Mouse (Mus musculus) neural tube, embryonic 14.5 days (tissue): Measurements from ENCODE around the gene Mrc2. TPM values are rescaled to one million over a fixed set of nuclear protein-coding genes. Genes with fewer than 3 reads are reported as not detected.

Experiments
- ATAC-seq: fragments of 200-750 bp; cut with Nextera tagmentation; 2 replicates; pipeline ENCODE4 v1.8.0; 2017; ENCODE audit warnings: low read depth, mild to moderate bottlenecking, moderate TSS enrichment, moderate library complexity
- H3K27ac ChIP-seq: fragments of 300-500 bp; sonication (generic); 2 replicates; pipeline ENCODE4 v1.5.1; 2014; ENCODE audit warnings: low read depth, mild to moderate bottlenecking, control low read depth, low read length, moderate library complexity, mixed read lengths
- H3K27me3 ChIP-seq: fragments of 300-500 bp; sonication (generic); 2 replicates; pipeline ENCODE4 v1.6.1; 2014; ENCODE audit warnings: low read length; ENCODE audit not compliant: control insufficient read depth, insufficient read depth
- H3K36me3 ChIP-seq: fragments of 300-500 bp; sonication (generic); 2 replicates; pipeline ENCODE4 v1.6.1; 2014; ENCODE audit warnings: low read length, mixed read lengths; ENCODE audit not compliant: control insufficient read depth, insufficient read depth
- H3K4me1 ChIP-seq: fragments of 300-500 bp; sonication (generic); 2 replicates; pipeline ENCODE4 v1.6.1; 2014; ENCODE audit warnings: low read length; ENCODE audit not compliant: control insufficient read depth, insufficient read depth
- H3K4me2 ChIP-seq: fragments of 300-500 bp; sonication (generic); 2 replicates; pipeline ENCODE4 v1.6.1; 2014; ENCODE audit warnings: mild to moderate bottlenecking, low read depth, low read length, control low read depth
- H3K4me3 ChIP-seq: fragments of 300-500 bp; sonication (generic); 2 replicates; pipeline ENCODE4 v1.5.1; 2014; ENCODE audit warnings: low read depth, low read length, control low read depth, mixed read lengths
- H3K9ac ChIP-seq: fragments of 300-500 bp; sonication (generic); replicated peaks from 2 replicates; pipeline ENCODE4 v1.6.1; 2014; ENCODE audit warnings: low read depth, mild to moderate bottlenecking, control low read depth, low read length, mixed read lengths
- H3K9me3 ChIP-seq: fragments of 300-500 bp; sonication (generic); 2 replicates; pipeline ENCODE4 v1.6.1; 2016; ENCODE audit warnings: low read length; ENCODE audit not compliant: control insufficient read depth
- WGBS: fragments of 180-500 bp; shearing (Covaris S2); extraction: QIAGEN DNeasy Blood & Tissue Kit; methylation state at CpG from one replicate; pipeline ENCODE4 v1.1.7; 2014; 5-methylcytosine and 5-hydroxymethylcytosine counted together
- polyA plus RNA-seq: library from polyadenylated mRNA; unstranded; fragments of >200 nt; fragmentation: Nextera tagmentation; extraction: Ambion mirVana; gene quantifications from 2 replicates; pipeline ENCODE4 v1.2.1, GENCODE M21; 2014

Mrc2 gene
- polyA plus RNA-seq, 1 experiment from 2014 or later: 1.8 TPM

DNA sequence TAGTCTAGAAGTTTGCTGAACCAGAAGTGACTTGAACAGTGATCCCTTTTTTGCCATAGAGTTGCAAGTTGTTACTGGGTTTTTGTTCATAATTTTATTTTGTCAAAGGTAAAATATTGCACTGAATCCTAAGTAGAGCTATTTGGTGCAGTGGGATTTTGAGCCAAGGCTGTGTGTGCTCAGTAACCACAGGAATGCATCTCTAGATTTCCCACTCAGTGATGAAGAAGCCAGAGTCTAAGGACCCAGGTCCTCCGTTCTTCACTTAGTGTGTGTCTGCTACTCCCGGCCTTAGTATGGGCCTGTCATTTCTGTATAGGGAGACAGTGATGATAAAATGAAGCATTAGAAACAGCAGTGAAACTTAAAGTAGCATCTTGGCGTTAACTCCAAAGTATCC lies 27.5 kb upstream of the Mrc2 start:
- Histone ChIP-seq H3K27me3 (no peaks in the 10 kb centered on the region), H3K36me3 (peaks cover 3% of the 10 kb centered on the region; the same call in 1 of the 2 replicates), H3K27ac (no peak overlapping the region), H3K4me2 (no peak overlapping the region), H3K9ac (no peak overlapping the region), H3K4me1 (0 out of 2 replicates have a peak, but pooled peaks cover 3% of the 10 kb centered on the region), H3K9me3 (no peaks in the 10 kb centered on the region), H3K4me3 (no peak overlapping the region)
- ATAC-seq: no peak
- WGBS: 92% methylated on average over 3 of the region's 3 CpGs

DNA sequence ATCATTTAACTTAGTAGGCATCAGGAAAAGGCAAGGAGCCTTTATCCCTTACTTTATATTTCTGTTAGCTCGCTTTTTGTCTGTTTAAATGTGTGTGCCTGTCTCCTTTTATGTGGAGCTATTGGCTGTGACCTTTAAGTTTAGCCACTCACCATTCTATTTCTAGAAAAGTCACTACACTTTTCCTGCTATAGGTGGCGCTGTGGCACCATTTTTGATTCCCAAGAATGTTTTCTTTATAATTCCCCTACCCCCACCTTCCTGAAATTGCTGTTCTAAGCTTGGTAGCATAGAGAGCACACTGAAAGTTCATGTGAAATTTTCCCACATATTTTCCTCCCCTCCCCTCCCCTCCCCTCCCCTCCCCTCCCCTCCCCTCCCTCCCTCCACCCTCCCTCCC lies 22.3 kb upstream of the Mrc2 start:
- no peak for ATAC-seq
- peaks cover 11% of the 10 kb centered on the region; the same call in 1 of the 2 replicates for H3K36me3 ChIP-seq
- 14% methylated on average over 2 of the region's 2 CpGs for WGBS
- H3K27me3 ChIP-seq: no peaks in the 10 kb centered on the region
- no peaks in the 10 kb centered on the region for H3K4me1 ChIP-seq
- no peak overlapping the region for H3K9ac ChIP-seq
- H3K4me3 ChIP-seq: no peak overlapping the region
- no peak overlapping the region for H3K27ac ChIP-seq
- no peak overlapping the region for H3K4me2 ChIP-seq
- H3K9me3 ChIP-seq: no peaks in the 10 kb centered on the region

DNA sequence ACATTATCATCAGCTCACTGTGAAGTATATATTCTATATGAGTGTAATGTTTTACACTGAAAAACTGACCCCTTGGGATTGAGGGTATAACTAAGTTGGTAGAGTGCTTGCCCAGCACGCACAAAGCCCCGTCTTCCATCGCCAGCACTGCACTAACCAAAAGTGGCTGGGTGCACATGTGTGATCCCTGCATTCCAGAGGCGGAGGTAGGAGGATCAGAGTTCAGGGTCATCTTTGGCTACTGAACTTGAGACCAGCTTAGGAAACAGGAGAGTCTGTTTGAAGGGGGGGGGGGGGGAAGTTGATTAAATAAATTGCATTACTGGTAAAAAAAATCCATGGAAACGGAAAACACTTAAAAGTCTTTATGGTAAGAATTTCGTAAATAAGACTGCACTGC lies 12.0 kb upstream of the Mrc2 start:
- Histone ChIP-seq H3K4me1 (no peaks in the 10 kb centered on the region), H3K36me3 (peaks cover 33% of the 10 kb centered on the region; the same call in 1 of the 2 replicates), H3K27me3 (no peaks in the 10 kb centered on the region), H3K4me2 (no peak overlapping the region), H3K4me3 (no peak overlapping the region), H3K9ac (no peak overlapping the region), H3K9me3 (no peaks in the 10 kb centered on the region), H3K27ac (no peak overlapping the region)
- WGBS: 96% methylated on average over 6 of the region's 6 CpGs
- no peak for ATAC-seq

DNA sequence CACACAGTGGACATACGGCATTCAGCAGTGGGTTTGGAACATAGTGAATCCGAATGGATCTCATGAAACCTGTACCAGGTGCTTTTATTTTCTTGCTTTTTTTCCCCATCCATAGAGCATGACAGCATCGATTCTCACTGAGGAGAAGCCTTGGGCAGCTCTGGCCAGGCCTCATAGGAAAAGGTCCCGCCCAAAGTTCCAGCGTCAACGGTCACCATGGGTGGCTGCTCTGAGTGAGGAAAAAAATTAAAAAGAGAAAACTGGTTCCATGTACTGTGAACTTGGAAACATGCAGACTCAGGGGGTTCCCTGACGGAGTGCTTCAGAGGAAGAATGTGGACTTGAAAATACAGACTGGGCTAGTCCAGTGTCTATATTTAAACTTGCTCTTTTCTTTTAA lies 11.2 kb upstream of the Mrc2 start:
- Histone ChIP-seq H3K9ac (no peak overlapping the region), H3K27me3 (no peaks in the 10 kb centered on the region), H3K4me3 (no peak overlapping the region), H3K36me3 (peaks cover 28% of the 10 kb centered on the region; the same call in 1 of the 2 replicates), H3K9me3 (no peaks in the 10 kb centered on the region), H3K4me1 (no peaks in the 10 kb centered on the region), H3K4me2 (no peak overlapping the region), H3K27ac (no peak overlapping the region)
- WGBS: 90% methylated on average over 7 of the region's 7 CpGs
- no peak for ATAC-seq

DNA sequence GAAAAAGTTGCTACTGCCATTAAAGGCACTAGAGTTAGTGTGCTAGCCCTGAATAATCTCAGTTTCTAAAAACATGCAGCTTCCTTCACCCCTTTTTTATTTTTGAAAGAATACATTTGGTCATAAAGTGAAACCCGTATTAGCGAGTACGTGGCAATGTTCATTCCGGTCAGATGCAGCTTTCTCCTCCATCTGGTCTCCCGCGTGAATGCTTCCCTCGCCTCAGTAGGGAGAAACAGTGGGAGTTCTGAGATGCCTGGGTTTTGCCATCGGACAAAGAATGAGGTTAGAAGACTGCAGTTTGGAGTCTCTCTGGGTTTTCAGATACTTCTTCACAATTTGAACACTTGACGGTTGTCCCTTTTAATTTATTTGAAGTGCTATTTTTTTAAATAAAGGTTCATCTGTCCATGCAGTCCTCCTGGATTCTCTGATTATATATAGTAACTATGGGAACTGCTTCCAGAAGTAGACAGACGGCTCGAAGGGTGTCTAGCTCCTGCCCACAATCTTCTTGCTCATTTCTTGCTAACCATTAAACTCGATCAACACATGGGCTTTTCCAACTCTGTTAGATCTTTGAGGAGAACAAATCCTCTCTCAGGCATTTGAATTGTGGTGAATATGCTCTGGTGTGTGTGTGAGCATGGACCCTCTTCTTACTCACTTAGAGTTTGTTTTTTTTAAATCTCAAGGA lies 10.5 kb upstream of the Mrc2 start:
- Histone ChIP-seq H3K4me1 (no peaks in the 10 kb centered on the region), H3K27me3 (no peaks in the 10 kb centered on the region), H3K36me3 (peaks cover 22% of the 10 kb centered on the region; the same call in 1 of the 2 replicates), H3K9ac (no peak overlapping the region), H3K9me3 (no peaks in the 10 kb centered on the region), H3K4me2 (no peak overlapping the region), H3K4me3 (no peak overlapping the region), H3K27ac (no peak overlapping the region)
- ATAC-seq: no peak
- 87% methylated on average over 12 of the region's 12 CpGs for WGBS

DNA sequence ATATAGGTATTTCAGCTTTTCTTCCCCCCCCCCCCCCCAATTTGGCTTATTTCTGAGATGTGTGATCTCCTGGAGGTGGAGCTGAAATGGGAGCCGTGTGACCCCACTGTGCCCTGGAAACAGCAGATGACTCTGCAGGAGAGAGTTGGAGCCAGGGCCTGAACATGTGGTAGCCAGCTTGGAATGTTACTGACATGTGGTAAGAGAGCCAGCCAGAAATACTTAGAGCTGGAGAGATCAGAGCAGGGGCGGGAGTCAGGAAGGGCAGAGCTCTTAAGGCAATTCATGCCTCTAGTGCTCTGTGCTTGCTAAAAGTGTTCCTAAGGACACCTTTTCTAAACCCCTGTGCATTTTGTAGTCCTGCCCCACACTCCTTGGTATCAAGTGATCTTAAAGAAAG lies 10.0 kb upstream of the Mrc2 start:
- Histone ChIP-seq H3K4me2 (no peak overlapping the region), H3K4me3 (no peak overlapping the region), H3K4me1 (no peaks in the 10 kb centered on the region), H3K9ac (no peak overlapping the region), H3K27ac (no peak overlapping the region), H3K9me3 (no peaks in the 10 kb centered on the region), H3K27me3 (no peaks in the 10 kb centered on the region), H3K36me3 (peaks cover 22% of the 10 kb centered on the region; the same call in 1 of the 2 replicates)
- ATAC-seq: no peak
- 87% methylated on average over 2 of the region's 2 CpGs for WGBS

DNA sequence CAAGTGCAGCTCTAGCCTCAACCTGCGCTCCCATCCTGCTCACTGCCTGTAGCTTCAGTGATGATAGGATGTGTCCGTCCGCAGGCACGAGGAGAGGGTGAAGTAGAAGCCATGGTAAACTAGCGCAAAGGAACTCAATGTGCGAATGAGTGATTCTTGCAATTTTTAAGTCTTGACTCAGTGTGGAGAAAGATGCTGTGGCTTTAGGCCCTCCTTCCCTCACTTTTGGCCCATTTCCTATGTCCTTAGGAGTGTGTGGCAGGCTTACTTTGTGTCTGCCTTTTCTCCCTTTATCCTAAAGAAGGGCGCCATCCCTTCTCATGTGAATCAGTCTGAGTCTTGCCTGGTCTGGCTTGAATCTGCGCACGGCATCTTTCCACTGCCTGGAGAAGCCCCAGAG lies 9.4 kb upstream of the Mrc2 start:
- H3K9ac ChIP-seq: no peak overlapping the region
- peaks cover 26% of the 10 kb centered on the region; the same call in 1 of the 2 replicates for H3K36me3 ChIP-seq
- H3K9me3 ChIP-seq: no peaks in the 10 kb centered on the region
- no peaks in the 10 kb centered on the region for H3K4me1 ChIP-seq
- no peak for ATAC-seq
- no peak overlapping the region for H3K4me3 ChIP-seq
- H3K4me2 ChIP-seq: no peak overlapping the region
- no peaks in the 10 kb centered on the region for H3K27me3 ChIP-seq
- WGBS: 94% methylated on average over 9 of the region's 9 CpGs
- no peak overlapping the region for H3K27ac ChIP-seq

DNA sequence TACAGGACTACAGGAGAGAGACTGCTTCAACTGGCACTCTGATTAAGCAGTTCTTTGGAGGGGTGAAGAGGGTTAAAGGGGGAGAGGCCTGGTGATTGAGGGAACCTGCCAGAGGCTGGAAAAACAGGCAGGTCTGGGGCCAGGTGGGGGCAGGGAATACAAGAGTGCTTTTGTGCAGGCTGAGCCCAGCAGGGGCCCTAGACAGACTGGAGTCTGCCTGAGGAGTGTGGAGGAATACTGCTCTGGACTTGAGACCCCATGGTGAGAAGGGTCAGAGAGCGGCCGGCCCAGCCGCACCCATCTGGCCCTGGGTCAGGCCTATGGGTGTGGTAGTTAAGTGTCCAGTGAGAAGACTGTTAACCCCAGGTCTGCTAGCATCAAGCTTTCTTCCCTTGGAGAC lies 6.7 kb upstream of the Mrc2 start:
- H3K9ac ChIP-seq: no peak overlapping the region
- peaks cover 28% of the 10 kb centered on the region; the same call in 1 of the 2 replicates for H3K36me3 ChIP-seq
- no peaks in the 10 kb centered on the region for H3K9me3 ChIP-seq
- ATAC-seq: no peak
- H3K4me2 ChIP-seq: no peak overlapping the region
- no peaks in the 10 kb centered on the region for H3K27me3 ChIP-seq
- no peak overlapping the region for H3K4me3 ChIP-seq
- no peaks in the 10 kb centered on the region for H3K4me1 ChIP-seq
- WGBS: 46% methylated on average over 3 of the region's 3 CpGs
- no peak overlapping the region for H3K27ac ChIP-seq

DNA sequence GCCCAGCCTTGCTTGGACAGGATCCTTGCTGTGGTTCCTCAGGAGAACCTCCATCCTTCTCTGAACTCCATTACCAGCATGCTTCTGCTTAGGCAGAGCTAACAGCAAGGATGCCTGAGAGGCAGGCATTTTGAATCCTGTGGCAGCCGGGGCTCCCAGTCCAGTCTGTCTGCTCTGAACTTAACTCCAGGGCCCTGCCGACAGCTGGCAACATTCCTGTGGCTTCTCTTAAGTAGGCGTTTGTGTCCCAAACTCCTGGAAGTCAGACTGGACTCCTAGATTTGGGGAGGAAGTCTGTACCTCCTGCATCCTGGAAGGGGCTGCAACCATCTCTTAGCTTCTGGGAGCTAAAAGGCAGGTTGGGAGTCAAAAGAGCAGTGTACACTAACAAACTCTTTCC lies 3.0 kb upstream of the Mrc2 start:
- ATAC-seq: no peak
- whole genome bisulfite sequencing: 76% methylated on average over 3 of the region's 3 CpGs
- no peak overlapping the region for H3K9ac ChIP-seq
- H3K27ac ChIP-seq: no peak overlapping the region
- H3K27me3 ChIP-seq: peaks cover 9% of the 10 kb centered on the region
- H3K4me1 ChIP-seq: peaks cover 17% of the 10 kb centered on the region
- H3K4me3 ChIP-seq: no peak overlapping the region
- H3K36me3 ChIP-seq: peaks cover 15% of the 10 kb centered on the region; the same call in 1 of the 2 replicates
- H3K9me3 ChIP-seq: no peaks in the 10 kb centered on the region
- H3K4me2 ChIP-seq: no peak overlapping the region
